Mouse (Mus musculus) heart, embryonic 10.5 days (tissue): ENCODE data around the gene Rab31. TPM values are rescaled to one million over a fixed set of nuclear protein-coding genes. Genes with fewer than 3 reads are reported as not detected.

Source experiments
- DNase-seq: peaks from one replicate; pipeline ENCODE4 v3.0.0-alpha.2; 2017; ENCODE audit warnings: low spot score
- H3K27ac ChIP-seq: fragments of 300-500 bp; sonication (generic); 2 replicates; pipeline ENCODE4 v1.5.1; 2016; ENCODE audit warnings: mild to moderate bottlenecking
- H3K27me3 ChIP-seq: fragments of 300-500 bp; sonication (generic); 2 replicates; pipeline ENCODE4 v1.6.1; 2016; ENCODE audit warnings: mild to moderate bottlenecking; ENCODE audit not compliant: poor library complexity, insufficient read depth, severe bottlenecking
- H3K36me3 ChIP-seq: fragments of 300-500 bp; sonication (generic); 2 replicates; pipeline ENCODE4 v1.6.1; 2016; ENCODE audit warnings: mild to moderate bottlenecking, moderate library complexity
- H3K4me1 ChIP-seq: fragments of 300-500 bp; sonication (generic); 2 replicates; pipeline ENCODE4 v1.6.1; 2016; ENCODE audit warnings: mild to moderate bottlenecking
- H3K4me3 ChIP-seq: fragments of 300-500 bp; sonication (generic); 2 replicates; pipeline ENCODE4 v1.5.1; 2016; ENCODE audit warnings: mild to moderate bottlenecking, moderate library complexity
- H3K9me3 ChIP-seq: fragments of 300-500 bp; sonication (generic); 2 replicates; pipeline ENCODE4 v1.6.1; 2016; ENCODE audit warnings: mild to moderate bottlenecking, moderate library complexity
- WGBS: fragments of 180-500 bp; shearing (Covaris S2); methylation state at CpG from one replicate; pipeline ENCODE4 v1.1.7; 2016; 5-methylcytosine and 5-hydroxymethylcytosine counted together
- polyA plus RNA-seq: library from polyadenylated mRNA; unstranded; fragments of >200 nt; fragmentation: Nextera tagmentation; extraction: Ambion mirVana; gene quantifications from 2 replicates; pipeline ENCODE4 v1.2.1, GENCODE M21; 2016

Gene Rab31
- polyA plus RNA-seq, 1 experiment from 2014 or later, result 35.7 TPM

- no peak overlapping the region for H3K27ac ChIP-seq
- peak; percentile 76 for DNase-seq
- no peaks in the 10 kb centered on the region for H3K9me3 ChIP-seq
- peaks cover 15% of the 10 kb centered on the region for H3K4me1 ChIP-seq
- H3K27me3 ChIP-seq, result no peaks in the 10 kb centered on the region
- 75% methylated on average over 5 of the region's 5 CpGs for WGBS
- no peak overlapping the region for H3K4me3 ChIP-seq
- peaks cover 4% of the 10 kb centered on the region; the same call in 1 of the 2 replicates for H3K36me3 ChIP-seq
These were observed 66.3 kb downstream of the Rab31 start for GRCm38 (mm10) chr17:65706220-65706619.

GRCm38 (mm10) chr17:65703527-65704391 lies 68.8 kb downstream of the Rab31 start:
- 76% methylated on average over 13 of the region's 13 CpGs for WGBS
- Histone ChIP-seq H3K27me3 (no peaks in the 10 kb centered on the region), H3K4me1 (peaks cover 15% of the 10 kb centered on the region), H3K36me3 (no peaks in the 10 kb centered on the region), H3K4me3 (no peak overlapping the region), H3K27ac (no peak overlapping the region), H3K9me3 (no peaks in the 10 kb centered on the region)
- DNase-seq, result peak; percentile 70

GRCm38 (mm10) chr17:65701797-65702566 lies 70.6 kb downstream of the Rab31 start:
- H3K4me1 ChIP-seq, result peaks cover 15% of the 10 kb centered on the region
- WGBS, result 66% methylated on average over 13 of the region's 13 CpGs
- H3K27me3 ChIP-seq, result no peaks in the 10 kb centered on the region
- no peak overlapping the region for H3K4me3 ChIP-seq
- no peaks in the 10 kb centered on the region; the same call in 1 of the 2 replicates for H3K36me3 ChIP-seq
- no peaks in the 10 kb centered on the region for H3K9me3 ChIP-seq
- H3K27ac ChIP-seq, result peak overlapping the region; percentile 70; the same call in 1 of the 2 replicates
- DNase-seq, result peak; percentile 77

- no peak overlapping the region for H3K27ac ChIP-seq
- H3K9me3 ChIP-seq, result no peaks in the 10 kb centered on the region
- no peak overlapping the region for H3K4me3 ChIP-seq
- WGBS, result 80% methylated on average over 8 of the region's 8 CpGs
- H3K4me1 ChIP-seq, result peaks cover 15% of the 10 kb centered on the region
- H3K36me3 ChIP-seq, result no peaks in the 10 kb centered on the region; the same call in 1 of the 2 replicates
- no peak for DNase-seq
- H3K27me3 ChIP-seq, result no peaks in the 10 kb centered on the region
These were observed 71.2 kb downstream of the Rab31 start for GRCm38 (mm10) chr17:65701356-65701755.

- peaks cover 15% of the 10 kb centered on the region for H3K4me1 ChIP-seq
- H3K27ac ChIP-seq, result no peak overlapping the region
- 84% methylated on average over 4 of the region's 4 CpGs for WGBS
- no peaks in the 10 kb centered on the region for H3K27me3 ChIP-seq
- H3K4me3 ChIP-seq, result no peak overlapping the region
- no peaks in the 10 kb centered on the region for H3K9me3 ChIP-seq
- peak; percentile 25 for DNase-seq
- H3K36me3 ChIP-seq, result no peaks in the 10 kb centered on the region; the same call in 1 of the 2 replicates
These were observed 72.5 kb downstream of the Rab31 start for GRCm38 (mm10) chr17:65700060-65700459.

GRCm38 (mm10) chr17:65697791-65698463 lies 74.6 kb downstream of the Rab31 start:
- no peak for DNase-seq
- 89% methylated on average over 12 of the region's 12 CpGs for WGBS

GRCm38 (mm10) chr17:65696939-65697338 lies 75.6 kb downstream of the Rab31 start:
- WGBS, result 90% methylated on average over 13 of the region's 13 CpGs
- Histone ChIP-seq H3K27me3 (no peaks in the 10 kb centered on the region), H3K4me3 (no peak overlapping the region), H3K9me3 (no peaks in the 10 kb centered on the region), H3K4me1 (peaks cover 5% of the 10 kb centered on the region), H3K36me3 (peaks cover 3% of the 10 kb centered on the region; the same call in 1 of the 2 replicates), H3K27ac (no peak overlapping the region)
- DNase-seq, result peak; percentile 63

More at GRCm38 (mm10) chr17:65697791-65698463, 74.6 kb downstream of the Rab31 start:
- peaks cover 3% of the 10 kb centered on the region; the same call in 1 of the 2 replicates for H3K36me3 ChIP-seq
- H3K27ac ChIP-seq, result no peak overlapping the region
- H3K4me3 ChIP-seq, result no peak overlapping the region
- no peaks in the 10 kb centered on the region for H3K9me3 ChIP-seq
- no peaks in the 10 kb centered on the region for H3K27me3 ChIP-seq
- H3K4me1 ChIP-seq, result peaks cover 10% of the 10 kb centered on the region

GRCm38 (mm10) chr17:65692276-65692675 lies 80.3 kb downstream of the Rab31 start:
- Histone ChIP-seq H3K36me3 (peaks cover 20% of the 10 kb centered on the region; the same call in 1 of the 2 replicates), H3K9me3 (no peaks in the 10 kb centered on the region), H3K4me1 (no peaks in the 10 kb centered on the region; the same call in 1 of the 2 replicates), H3K27ac (no peak overlapping the region), H3K27me3 (no peaks in the 10 kb centered on the region), H3K4me3 (no peak overlapping the region)
- peak; percentile 63 for DNase-seq
- 85% methylated on average over 4 of the region's 4 CpGs for WGBS

- 58% methylated on average over 2 of the region's 2 CpGs for WGBS
- H3K27ac ChIP-seq, result no peak overlapping the region
These were observed 88.8 kb downstream of the Rab31 start for GRCm38 (mm10) chr17:65683731-65684130.

GRCm38 (mm10) chr17:65683316-65683715 lies 89.2 kb downstream of the Rab31 start:
- Histone ChIP-seq H3K27ac (no peak overlapping the region), H3K36me3 (no peaks in the 10 kb centered on the region), H3K9me3 (no peaks in the 10 kb centered on the region), H3K4me3 (no peak overlapping the region), H3K4me1 (peaks cover 15% of the 10 kb centered on the region), H3K27me3 (no peaks in the 10 kb centered on the region)
- WGBS, result 73% methylated on average over 3 of the region's 3 CpGs
- DNase-seq, result peak; percentile 70

More at GRCm38 (mm10) chr17:65683731-65684130, 88.8 kb downstream of the Rab31 start:
- peaks cover 15% of the 10 kb centered on the region for H3K4me1 ChIP-seq
- H3K36me3 ChIP-seq, result no peaks in the 10 kb centered on the region
- H3K9me3 ChIP-seq, result no peaks in the 10 kb centered on the region
- H3K4me3 ChIP-seq, result no peak overlapping the region
- peak; percentile 75 for DNase-seq
- no peaks in the 10 kb centered on the region for H3K27me3 ChIP-seq

GRCm38 (mm10) chr17:65682071-65682680 lies 90.4 kb downstream of the Rab31 start:
- Histone ChIP-seq H3K4me3 (no peak overlapping the region), H3K36me3 (no peaks in the 10 kb centered on the region), H3K27ac (peak overlapping the region; percentile 43; the same call in 1 of the 2 replicates), H3K27me3 (no peaks in the 10 kb centered on the region), H3K9me3 (no peaks in the 10 kb centered on the region), H3K4me1 (peaks cover 15% of the 10 kb centered on the region)
- 64% methylated on average over 5 of the region's 5 CpGs for WGBS
- DNase-seq, result peak; percentile 71

- 78% methylated on average over 6 of the region's 6 CpGs for WGBS
- no peaks in the 10 kb centered on the region for H3K9me3 ChIP-seq
- H3K4me1 ChIP-seq, result peaks cover 15% of the 10 kb centered on the region
- no peak overlapping the region for H3K27ac ChIP-seq
- no peaks in the 10 kb centered on the region for H3K27me3 ChIP-seq
- H3K4me3 ChIP-seq, result no peak overlapping the region
- no peaks in the 10 kb centered on the region for H3K36me3 ChIP-seq
- DNase-seq, result peak; percentile 65
These were observed 91.0 kb downstream of the Rab31 start for GRCm38 (mm10) chr17:65681516-65681915.
